Mouse (Mus musculus): ENCODE measurements around the gene Creld2. TPM values are rescaled to one million over a fixed set of nuclear protein-coding genes. Genes with fewer than 3 reads are reported as not detected.

Creld2 gene
- total RNA-seq, 4 experiments from 2014 or later: 15.0 to 35.2 (median 26.0) TPM

DNA sequence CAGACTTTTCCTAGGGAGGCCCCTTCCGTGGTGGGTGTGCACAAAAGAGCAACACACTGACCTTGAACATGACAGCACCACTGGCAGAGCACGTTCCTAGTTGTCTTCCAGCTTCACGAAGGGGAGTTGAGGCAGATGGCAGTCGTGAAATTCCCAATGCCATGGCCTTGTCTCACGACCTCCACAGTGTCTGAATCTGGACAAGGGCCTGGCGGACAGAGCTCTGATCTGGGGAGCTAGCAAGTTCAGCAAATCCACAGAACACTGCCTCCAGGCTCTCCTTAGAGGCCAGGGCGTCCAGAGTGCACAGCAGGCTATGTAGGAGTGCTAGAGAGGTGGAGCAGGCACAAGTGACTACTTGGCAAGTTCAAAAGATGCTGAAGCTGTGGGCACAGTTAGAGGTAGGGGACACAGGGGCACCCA, 47.5 kb downstream of the Creld2 start:
- DNase-seq (ENCODE audit: low spot score in 2 of 2): no peak

DNA sequence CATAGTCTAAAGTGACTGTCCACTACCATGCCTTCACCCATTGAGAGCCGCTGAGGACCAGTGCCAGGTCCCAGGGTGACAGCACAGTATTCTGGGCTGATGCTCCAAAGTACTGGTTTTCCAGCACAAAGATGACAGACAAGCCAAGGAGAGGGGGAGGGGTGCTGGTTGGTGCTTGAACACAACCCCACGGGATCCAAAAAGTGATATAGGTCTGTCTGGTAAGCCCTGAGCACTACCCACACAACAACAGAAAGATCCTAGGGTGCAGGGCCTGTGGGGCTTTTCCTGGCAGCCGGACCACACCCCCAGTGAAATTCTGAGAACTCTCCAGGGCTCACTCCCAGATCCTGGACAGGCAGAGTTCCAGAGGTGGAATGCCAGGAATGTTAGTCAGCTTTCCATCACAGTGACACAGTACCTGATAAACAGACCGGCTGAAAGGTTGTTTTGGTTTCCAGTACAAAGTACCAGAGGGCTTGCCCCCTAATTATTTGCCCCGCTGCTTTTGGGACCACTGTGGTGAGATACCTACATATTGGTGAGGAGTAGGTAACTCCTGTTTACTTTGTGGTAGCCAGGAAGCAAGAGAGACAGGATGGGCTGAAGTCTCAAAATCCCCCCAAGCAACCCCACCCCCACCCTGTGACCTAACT, 48.0 kb downstream of the Creld2 start:
- DNase-seq (ENCODE audit: low spot score in 2 of 2): no peak

- no peak for DNase-seq (ENCODE audit: low spot score in 2 of 2)
Measured at GRCm38 (mm10) chr15:88868024-88868742, 48.7 kb downstream of the Creld2 start.

DNA sequence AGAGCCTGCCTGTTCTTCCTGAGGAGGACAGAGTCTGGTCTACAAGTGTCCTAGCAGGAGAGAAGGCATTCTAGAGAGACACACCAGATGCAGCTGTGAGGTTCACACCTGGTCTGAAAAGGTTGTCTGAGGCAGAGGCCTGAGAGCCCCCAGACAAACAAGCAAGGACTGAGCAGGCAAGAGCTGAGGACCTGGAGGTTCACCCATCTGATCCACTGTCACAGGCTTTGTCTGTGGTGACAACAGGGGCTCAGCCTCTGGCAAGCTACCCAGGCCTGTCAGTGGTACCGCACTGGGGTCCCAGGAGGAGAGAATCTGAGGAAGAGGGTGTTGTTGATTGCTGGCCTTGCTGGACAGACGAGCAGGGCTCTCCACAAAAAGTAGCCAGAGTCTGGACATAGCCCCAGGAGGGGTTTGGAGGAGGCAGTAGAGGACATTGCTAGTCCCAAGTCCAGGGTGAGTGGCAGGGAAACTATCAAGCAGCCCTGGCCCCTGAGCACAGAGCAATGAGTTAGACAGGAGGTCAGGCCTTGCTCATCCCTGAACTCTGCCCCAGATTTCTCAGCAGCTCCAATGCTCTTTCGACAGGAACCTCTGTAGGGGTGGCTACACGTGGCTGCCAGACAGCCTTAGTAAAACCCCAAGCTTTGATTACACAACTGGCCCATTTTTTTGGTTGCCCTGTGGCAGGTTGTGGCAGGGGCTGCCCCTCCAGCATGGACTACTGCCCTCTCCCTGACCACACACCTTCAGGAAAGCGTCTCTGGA, 51.2 kb downstream of the Creld2 start:
- DNase-seq (ENCODE audit: low spot score in 2 of 2): no peak

- DNase-seq (ENCODE audit: low spot score in 2 of 2): no peak
Measured at GRCm38 (mm10) chr15:88874061-88874460, 54.6 kb downstream of the Creld2 start.

GRCm38 (mm10) chr15:88874477-88874876, 55.0 kb downstream of the Creld2 start:
- DNase-seq (ENCODE audit: low spot score in 2 of 2): no peak

DNA sequence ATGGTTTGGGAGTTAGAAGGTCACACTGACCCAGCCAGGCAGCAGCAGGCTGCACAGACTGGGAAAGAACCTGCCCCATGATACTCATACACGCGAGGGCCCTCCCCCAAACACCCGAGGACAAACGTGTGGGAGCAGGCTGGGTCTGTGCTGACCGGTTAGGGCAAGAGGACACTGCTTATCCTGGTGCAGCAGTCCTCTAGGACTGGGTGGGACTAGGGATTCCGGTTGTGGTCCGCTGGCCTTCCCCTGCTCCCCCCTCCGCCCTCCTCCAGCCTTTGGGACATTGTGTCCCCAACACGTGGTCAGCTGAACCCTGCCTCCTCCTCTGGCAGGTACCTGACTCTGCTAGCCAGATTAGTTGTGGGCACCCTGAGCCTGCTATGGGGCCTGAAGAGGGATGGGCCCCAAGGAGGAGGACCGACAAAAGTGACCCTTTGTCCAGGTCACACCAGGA, 56.2 kb downstream of the Creld2 start:
- no peak for DNase-seq (ENCODE audit: low spot score in 2 of 2)

Other genes starting within 250 kb of the Creld2 start
- gene Zdhhc25, start 219.3 kb upstream of the Creld2 start, total RNA-seq (2022): not detected
- gene Brd1, start 85.4 kb upstream of the Creld2 start, total RNA-seq (2022): 10 to 100 TPM; 50.8 to 56.4 (median 54.1) TPM
- gene Zbed4, start 68.0 kb upstream of the Creld2 start, total RNA-seq (2022): 10 to 100 TPM in 2 of 4 experiments, 1 to 10 TPM in 2; 9.8 to 11.1 (median 10.1) TPM
- 10 to 100 TPM; 11.3 to 16.7 (median 14.3) TPM for gene Alg12, start 328 bp upstream of the Creld2 start, total RNA-seq (2022)
- 10 to 100 TPM; 32.4 to 44.2 (median 38.4) TPM for gene Pim3, start 42.5 kb downstream of the Creld2 start, total RNA-seq (2022)
- gene Ttll8, start 134.8 kb downstream of the Creld2 start, total RNA-seq (2022): 1 to 10 TPM; 1.2 to 4.3 (median 2.7) TPM
- 100 to 1,000 TPM; 114 to 176 (median 137) TPM for gene Mlc1, start 159.4 kb downstream of the Creld2 start, total RNA-seq (2022)
- under 1 TPM in 1 of 4 experiments, not detected in 3; 0.29 TPM for gene Mov10l1, start 163.3 kb downstream of the Creld2 start, total RNA-seq (2022)
- gene Panx2, start 240.1 kb downstream of the Creld2 start, total RNA-seq (2022): 100 to 1,000 TPM; 126 to 157 (median 144) TPM